Mouse (Mus musculus) adipocyte (in vitro differentiated cells): ENCODE results near the gene Rbm46.

Experiments used
- DNase-seq: peaks from one replicate; pipeline ENCODE4 v3.0.0-alpha.2; 2016; ENCODE audit warnings: low spot score

Gene Rbm46

DNA sequence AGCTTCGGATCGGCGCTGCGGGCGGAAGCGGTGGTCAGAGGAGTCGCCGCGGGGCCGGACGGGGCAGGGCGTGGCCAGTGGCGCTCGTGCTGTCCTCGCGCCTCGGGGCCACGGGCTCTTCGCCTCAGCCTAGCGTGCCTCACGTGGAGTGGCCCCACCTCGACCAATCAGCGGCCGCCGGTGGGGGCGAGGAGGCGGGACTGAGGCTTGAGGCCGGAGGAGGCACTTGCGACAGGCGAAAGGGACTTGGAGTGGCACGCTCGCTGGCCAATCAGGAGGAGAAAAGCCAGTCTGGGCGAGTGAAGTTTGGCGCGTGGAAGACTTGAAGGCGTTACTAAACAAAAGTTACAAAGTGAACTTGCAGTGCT, at the start of gene Rbm46:
Rbm46 (minus strand) TSS at position 112 of the 368 bp plus-strand sequence.
- no peak for DNase-seq

GRCm38 (mm10) chr3:82915632-82916031, 39.3 kb upstream of the Rbm46 start:
- no peak for DNase-seq

DNA sequence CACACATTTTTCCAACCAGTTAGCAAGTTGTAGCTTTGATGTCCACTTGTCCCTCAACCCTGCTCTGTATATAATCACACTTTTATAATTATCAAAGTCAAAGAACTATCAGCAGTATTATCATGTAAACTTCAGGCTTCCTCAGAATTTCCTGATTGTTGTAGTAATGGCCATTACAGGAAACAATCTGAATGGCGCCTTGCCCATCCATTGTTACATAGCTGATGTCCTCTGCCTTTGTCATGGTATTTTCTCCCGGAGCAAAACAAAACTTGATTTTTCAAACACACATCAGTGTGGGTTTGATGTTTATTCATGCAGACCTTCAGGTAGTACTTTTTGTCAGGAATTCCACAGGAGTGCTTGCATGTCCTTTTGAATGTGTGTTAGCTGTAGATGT, 32.4 kb upstream of the Rbm46 start:
- no peak for DNase-seq

GRCm38 (mm10) chr3:82904211-82904908, 28.1 kb upstream of the Rbm46 start:
- DNase-seq, result no peak

GRCm38 (mm10) chr3:82903613-82904205, 27.4 kb upstream of the Rbm46 start, which contains the start of gene Lrat:
TSS of gene Lrat (minus strand) at chr3:82903973.
- no peak for DNase-seq

GRCm38 (mm10) chr3:82902757-82903612, 26.7 kb upstream of the Rbm46 start:
- no peak for DNase-seq

GRCm38 (mm10) chr3:82888842-82889241, 12.6 kb upstream of the Rbm46 start:
- no peak for DNase-seq

DNA sequence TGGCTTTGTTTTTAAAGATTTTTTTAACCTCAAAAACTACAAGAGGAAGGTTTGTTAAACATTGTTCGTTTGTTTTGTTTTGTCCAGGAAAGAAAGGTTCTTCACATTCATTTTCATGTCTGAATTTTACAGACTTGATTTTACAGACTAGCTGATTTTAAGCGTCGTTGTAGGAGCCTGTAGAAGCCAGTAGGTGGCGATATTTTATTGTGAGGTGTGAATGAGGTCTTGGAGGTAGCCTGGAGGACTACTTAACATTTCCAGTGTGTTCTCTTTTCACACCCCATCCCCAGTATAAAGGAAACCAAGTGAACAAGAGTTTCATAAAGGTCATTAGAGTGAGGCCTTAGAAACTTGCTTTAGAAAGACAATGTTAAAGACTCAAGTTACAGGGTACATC, 975 bp upstream of the Rbm46 start:
- peak; percentile 18 for DNase-seq

- no peak for DNase-seq
Measured at GRCm38 (mm10) chr3:82875671-82876371, 462 bp downstream of the Rbm46 start.

DNA sequence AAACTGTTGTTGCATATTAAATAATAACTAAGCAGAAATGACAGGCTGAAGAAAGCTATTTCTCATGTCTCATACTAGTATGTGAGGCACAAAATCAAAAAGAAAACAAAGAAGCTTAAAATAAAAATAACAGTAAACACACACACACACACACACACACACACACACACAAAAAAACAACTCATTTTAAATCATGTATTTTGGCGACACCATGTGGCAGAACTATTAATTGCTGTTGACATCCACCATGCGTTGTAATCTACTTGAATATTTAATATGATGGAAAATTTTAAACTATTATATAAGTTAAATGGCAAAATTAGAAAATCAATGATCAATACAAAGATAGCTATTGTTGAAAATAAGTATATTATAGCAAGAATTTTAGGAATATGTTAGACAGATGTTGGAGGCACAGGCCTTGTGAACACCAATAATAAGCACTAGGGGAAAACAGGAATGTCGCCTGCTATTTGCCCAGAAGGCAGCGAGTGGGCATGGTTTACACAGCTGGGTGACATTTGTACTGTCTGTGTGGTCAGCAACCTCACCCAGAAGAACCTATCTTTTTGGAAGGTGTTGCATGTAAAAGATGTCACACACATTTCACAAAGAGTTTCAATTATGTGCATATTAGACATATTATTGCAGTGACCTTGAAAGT, 18.7 kb downstream of the Rbm46 start:
- DNase-seq, result peak; percentile 54

DNA sequence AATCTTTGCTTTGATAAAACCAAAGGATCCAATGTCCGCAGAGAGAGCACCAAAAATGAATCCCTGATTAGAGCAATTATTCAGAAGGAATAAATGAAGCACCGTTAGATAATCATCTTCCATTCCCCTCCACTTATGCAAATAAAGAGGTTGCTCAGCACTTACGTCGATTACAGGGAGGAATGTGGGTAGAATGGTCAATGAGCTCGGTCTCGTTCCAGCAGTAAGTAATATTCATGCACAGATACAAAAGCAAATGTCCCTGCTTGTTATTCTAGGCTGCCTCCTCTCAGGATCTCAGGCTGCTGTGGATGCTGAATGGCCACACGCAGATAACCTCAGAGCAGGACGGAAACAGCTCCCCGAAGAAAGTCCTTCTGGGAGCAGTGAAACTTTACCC, 51.1 kb downstream of the Rbm46 start:
- no peak for DNase-seq

GRCm38 (mm10) chr3:82811851-82812250, 64.4 kb downstream of the Rbm46 start:
- DNase-seq, result no peak

GRCm38 (mm10) chr3:82810334-82811120, 65.8 kb downstream of the Rbm46 start:
- DNase-seq, result no peak

GRCm38 (mm10) chr3:82809769-82810168, 66.5 kb downstream of the Rbm46 start:
- DNase-seq, result no peak

DNA sequence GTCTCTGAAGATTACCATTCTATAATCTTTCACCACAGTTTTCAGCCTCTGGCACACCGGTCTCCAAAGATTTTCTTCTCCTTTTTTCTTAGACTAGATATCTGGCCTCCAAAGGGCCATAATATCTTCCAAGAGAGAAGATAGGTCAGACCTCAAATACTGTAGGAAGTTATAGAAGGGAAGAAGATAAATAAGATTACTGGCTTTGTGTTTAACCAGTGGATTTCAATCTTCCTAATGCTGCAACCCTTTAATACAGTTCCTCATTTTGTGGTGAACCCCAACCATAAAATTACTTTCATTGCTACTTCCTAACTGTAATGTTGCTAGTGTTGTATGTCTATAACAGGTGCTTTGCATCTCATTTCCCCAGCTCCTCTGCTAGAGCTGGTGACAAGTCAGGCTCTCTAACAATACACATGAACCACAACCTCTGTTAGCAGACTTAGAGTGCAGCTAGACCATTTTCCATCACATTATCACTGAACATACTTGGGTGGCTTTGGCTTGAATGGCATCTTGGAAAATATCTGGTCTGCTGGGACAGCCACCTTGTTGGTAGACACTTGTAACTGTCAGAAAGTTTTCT, 67.9 kb downstream of the Rbm46 start:
- no peak for DNase-seq

DNA sequence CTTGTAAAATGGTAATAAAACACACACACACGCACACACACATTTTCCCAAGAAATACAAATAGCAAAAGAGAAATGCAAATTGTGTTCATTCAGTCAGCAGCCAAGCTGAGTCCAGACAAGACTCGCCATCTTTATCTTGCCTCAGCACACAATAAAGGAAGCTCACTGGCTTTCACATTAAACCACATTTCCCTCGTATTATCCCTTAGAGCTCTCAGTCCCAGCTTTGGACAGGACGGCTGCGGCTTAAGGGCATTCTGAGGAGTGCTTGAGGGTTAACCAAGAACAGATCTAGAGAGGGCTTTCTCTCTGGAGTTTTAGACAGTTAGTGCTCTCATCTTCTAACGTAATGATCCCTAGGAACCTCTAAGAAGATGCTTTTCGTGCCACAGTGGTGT, 71.0 kb downstream of the Rbm46 start:
- DNase-seq, result no peak

- DNase-seq, result no peak
Measured at GRCm38 (mm10) chr3:82800470-82800843, 75.8 kb downstream of the Rbm46 start.

DNA sequence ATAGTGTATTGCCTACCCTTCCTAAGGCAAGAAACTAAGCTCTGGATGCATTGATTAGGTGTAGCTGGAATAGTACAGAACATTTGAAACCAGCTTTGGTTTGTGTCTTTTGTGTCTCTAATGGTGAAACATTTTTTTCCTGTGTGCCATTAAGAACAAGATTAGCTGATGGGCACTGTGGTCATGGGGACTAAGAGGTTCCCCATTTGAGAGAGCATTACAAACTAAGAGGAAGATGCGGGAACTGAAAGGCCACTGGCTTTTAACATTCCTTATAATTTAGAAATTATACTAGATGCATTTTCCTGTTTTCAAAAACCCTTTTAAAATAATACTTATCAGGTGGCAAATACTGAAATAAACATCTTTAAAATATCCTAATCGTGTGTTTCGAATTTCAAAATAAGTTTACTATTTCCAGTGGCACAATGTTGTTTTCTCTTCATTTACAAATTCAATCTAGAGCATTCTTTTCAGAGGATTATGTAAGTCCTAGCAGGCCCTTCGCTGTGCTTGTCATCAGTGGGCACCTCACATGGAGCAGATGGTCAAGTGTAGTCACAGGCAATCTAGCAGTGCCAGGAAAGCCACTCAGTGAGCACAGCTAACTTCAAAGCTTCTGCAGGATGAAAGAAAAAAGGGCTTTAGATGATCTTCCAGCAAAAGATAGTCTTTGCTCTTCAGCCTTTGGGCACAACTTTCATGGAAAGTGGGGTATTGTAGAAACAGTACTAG, 76.4 kb downstream of the Rbm46 start:
- no peak for DNase-seq

DNA sequence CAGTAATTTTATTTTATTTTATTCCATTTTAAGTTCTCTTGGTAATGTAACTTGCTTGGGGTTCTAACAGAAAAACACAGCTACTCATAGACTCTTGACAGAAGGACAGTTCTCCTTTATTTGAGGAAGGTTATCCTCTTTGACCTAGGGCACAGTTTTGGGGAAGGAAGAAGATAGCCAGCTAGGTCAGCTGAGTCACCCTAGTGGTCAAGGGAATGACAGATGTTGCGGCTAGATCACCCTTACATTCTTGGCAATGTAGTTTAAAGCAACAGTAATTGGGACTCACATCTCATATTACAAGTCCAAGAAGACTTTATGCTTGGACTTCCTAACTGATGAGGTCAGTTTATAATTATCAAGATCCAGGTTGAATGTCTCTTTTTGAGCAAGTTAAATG, 82.6 kb downstream of the Rbm46 start:
- no peak for DNase-seq

DNA sequence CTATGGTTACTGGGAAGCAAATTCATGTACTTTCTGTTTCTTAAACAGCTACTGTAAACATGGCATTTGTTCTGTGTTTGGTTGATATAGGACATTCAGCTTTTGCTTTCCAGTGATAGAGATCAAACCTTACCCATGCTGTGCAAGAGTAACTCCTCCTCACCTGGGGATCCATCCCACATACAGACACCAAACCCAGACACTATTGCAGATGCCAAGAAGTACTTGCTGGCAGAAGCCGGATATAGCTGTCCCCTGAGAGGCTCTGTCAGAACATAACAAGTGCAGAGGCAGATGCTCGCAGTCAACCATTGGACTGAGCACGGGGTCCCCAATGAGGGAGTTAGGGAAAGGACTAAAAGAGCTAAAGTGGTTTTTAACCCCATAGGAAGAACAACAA, 84.6 kb downstream of the Rbm46 start:
- no peak for DNase-seq
